Mouse (Mus musculus): ENCODE data around the gene Gp1bb. TPM values are rescaled to one million over a fixed set of nuclear protein-coding genes. Genes with fewer than 3 reads are reported as not detected.

Gp1bb gene
- polyA plus RNA-seq, 1 experiment from 2014 or later = 13.1 TPM

GRCm38 (mm10) chr16:18582426-18583148 lies 39.6 kb downstream of the Gp1bb start:
- Histone ChIP-seq H3K9me3 (no peaks in the 10 kb centered on the region), H3K27ac (no peak overlapping the region), H3K4me3 (peak overlapping the region; percentile 38), H3K4me2 (peak overlapping the region; percentile 57), H3K4me1 (peaks cover 26% of the 10 kb centered on the region), H3K9ac (no peak overlapping the region), H3K27me3 (replicated peaks) (peaks cover 91% of the 10 kb centered on the region), H3K36me3 (replicated peaks) (no peaks in the 10 kb centered on the region)
- 1% methylated on average over 48 of the region's 67 CpGs for WGBS
- ATAC-seq (replicated peaks) = peak; percentile 21; the same call in 1 of the 2 replicates

GRCm38 (mm10) chr16:18581623-18582205 lies 40.5 kb downstream of the Gp1bb start:
- WGBS = under 1% methylated on average over 66 of the region's 66 CpGs
- peaks cover 83% of the 10 kb centered on the region for H3K27me3 ChIP-seq (replicated peaks)
- no peaks in the 10 kb centered on the region for H3K36me3 ChIP-seq (replicated peaks)
- H3K4me1 ChIP-seq = peaks cover 22% of the 10 kb centered on the region
- H3K9ac ChIP-seq = no peak overlapping the region; the same call in 1 of the 2 replicates
- ATAC-seq (replicated peaks) = peak; percentile 50
- peak overlapping the region; percentile 38 for H3K4me3 ChIP-seq
- H3K9me3 ChIP-seq = no peaks in the 10 kb centered on the region
- H3K27ac ChIP-seq = no peak overlapping the region
- peak overlapping the region; percentile 57 for H3K4me2 ChIP-seq

- Histone ChIP-seq H3K9me3 (no peaks in the 10 kb centered on the region), H3K9ac (no peak overlapping the region), H3K27ac (no peak overlapping the region), H3K4me3 (peak overlapping the region; percentile 38), H3K36me3 (replicated peaks) (no peaks in the 10 kb centered on the region), H3K4me1 (peaks cover 17% of the 10 kb centered on the region), H3K4me2 (peak overlapping the region; percentile 57), H3K27me3 (replicated peaks) (peaks cover 77% of the 10 kb centered on the region)
- ATAC-seq (replicated peaks) = no peak
- 4% methylated on average over 21 of the region's 21 CpGs for WGBS
Observed at GRCm38 (mm10) chr16:18581050-18581622, 41.1 kb downstream of the Gp1bb start.

- Histone ChIP-seq H3K36me3 (replicated peaks) (no peaks in the 10 kb centered on the region), H3K27ac (no peak overlapping the region), H3K4me3 (no peak overlapping the region), H3K4me1 (peaks cover 14% of the 10 kb centered on the region), H3K27me3 (replicated peaks) (peaks cover 71% of the 10 kb centered on the region), H3K9me3 (no peaks in the 10 kb centered on the region), H3K9ac (no peak overlapping the region), H3K4me2 (no peak overlapping the region)
- no peak for ATAC-seq (replicated peaks)
- WGBS = 24% methylated on average over 2 of the region's 2 CpGs
Observed at GRCm38 (mm10) chr16:18580389-18580788, 41.8 kb downstream of the Gp1bb start.

GRCm38 (mm10) chr16:18577599-18578160 lies 44.5 kb downstream of the Gp1bb start:
- 12% methylated on average over 5 of the region's 5 CpGs for WGBS
- Histone ChIP-seq H3K4me1 (peaks cover 14% of the 10 kb centered on the region), H3K9me3 (no peaks in the 10 kb centered on the region), H3K27ac (no peak overlapping the region), H3K36me3 (replicated peaks) (no peaks in the 10 kb centered on the region), H3K9ac (no peak overlapping the region), H3K4me3 (no peak overlapping the region), H3K4me2 (no peak overlapping the region), H3K27me3 (replicated peaks) (peaks cover 44% of the 10 kb centered on the region)
- no peak for ATAC-seq (replicated peaks)

GRCm38 (mm10) chr16:18577071-18577470 lies 45.1 kb downstream of the Gp1bb start:
- peaks cover 38% of the 10 kb centered on the region for H3K27me3 ChIP-seq (replicated peaks)
- H3K27ac ChIP-seq = no peak overlapping the region
- H3K9me3 ChIP-seq = no peaks in the 10 kb centered on the region
- no peaks in the 10 kb centered on the region for H3K36me3 ChIP-seq (replicated peaks)
- no peak overlapping the region for H3K9ac ChIP-seq
- ATAC-seq (replicated peaks) = no peak
- WGBS = 34% methylated on average over 3 of the region's 3 CpGs
- H3K4me3 ChIP-seq = no peak overlapping the region
- H3K4me2 ChIP-seq = no peak overlapping the region
- H3K4me1 ChIP-seq = peaks cover 8% of the 10 kb centered on the region

GRCm38 (mm10) chr16:18574196-18574595 lies 48.0 kb downstream of the Gp1bb start:
- Histone ChIP-seq H3K9ac (no peak overlapping the region), H3K27ac (no peak overlapping the region), H3K4me3 (no peak overlapping the region), H3K36me3 (replicated peaks) (no peaks in the 10 kb centered on the region), H3K9me3 (no peaks in the 10 kb centered on the region), H3K4me1 (no peaks in the 10 kb centered on the region), H3K27me3 (replicated peaks) (peaks cover 9% of the 10 kb centered on the region), H3K4me2 (no peak overlapping the region)
- no peak for ATAC-seq (replicated peaks)
- WGBS = 71% methylated on average over 8 of the region's 8 CpGs

Other genes with a start within 250 kb of the Gp1bb start
- 34.0 and 35.5 TPM in 2 replicates for gene Txnrd2, start 196.0 kb downstream of the Gp1bb start, polyA plus RNA-seq (2015; fragmentation: Nextera tagmentation; extraction: Ambion mirVana)
- 104 and 107 TPM in 2 replicates for gene Comt, start 195.6 kb downstream of the Gp1bb start, polyA plus RNA-seq (2015; fragmentation: Nextera tagmentation; extraction: Ambion mirVana)
- gene Gnb1l, start 123.7 kb downstream of the Gp1bb start, polyA plus RNA-seq (2015; fragmentation: Nextera tagmentation; extraction: Ambion mirVana) = 18.1 and 20.0 TPM in 2 replicates
- 4.4 and 5.5 TPM in 2 replicates for gene Rtl10, start 123.5 kb downstream of the Gp1bb start, polyA plus RNA-seq (2015; fragmentation: Nextera tagmentation; extraction: Ambion mirVana)
- 0.80 and 0.98 TPM in 2 replicates for gene Tbx1, start 31.7 kb downstream of the Gp1bb start, polyA plus RNA-seq (2015; fragmentation: Nextera tagmentation; extraction: Ambion mirVana)
- gene Gm49601, start 4.0 kb upstream of the Gp1bb start, polyA plus RNA-seq (2015; fragmentation: Nextera tagmentation; extraction: Ambion mirVana) = 22.8 and 23.3 TPM in 2 replicates
- 223 and 229 TPM in 2 replicates for gene Sept5, start 7.6 kb upstream of the Gp1bb start, polyA plus RNA-seq (2015; fragmentation: Nextera tagmentation; extraction: Ambion mirVana)
- gene Cldn5, start 154.4 kb upstream of the Gp1bb start, polyA plus RNA-seq (2015; fragmentation: Nextera tagmentation; extraction: Ambion mirVana) = 107 and 132 TPM in 2 replicates
- 107 and 122 TPM in 2 replicates for gene Ufd1, start 189.4 kb upstream of the Gp1bb start, polyA plus RNA-seq (2015; fragmentation: Nextera tagmentation; extraction: Ambion mirVana)
- 6.9 and 8.5 TPM in 2 replicates for gene Cdc45, start 189.6 kb upstream of the Gp1bb start, polyA plus RNA-seq (2015; fragmentation: Nextera tagmentation; extraction: Ambion mirVana)
- gene 2510002D24Rik, start 214.2 kb upstream of the Gp1bb start, polyA plus RNA-seq (2015; fragmentation: Nextera tagmentation; extraction: Ambion mirVana) = 48.2 and 50.5 TPM in 2 replicates
- 0.17 and 0.28 TPM in 2 replicates for gene Gm28539, start 214.2 kb upstream of the Gp1bb start, polyA plus RNA-seq (2015; fragmentation: Nextera tagmentation; extraction: Ambion mirVana)